Mouse (Mus musculus) neural tube, embryonic 14.5 days (tissue): Measurements from ENCODE around the gene Igfbp2. TPM values are rescaled to one million over a fixed set of nuclear protein-coding genes. Genes with fewer than 3 reads are reported as not detected.

ENCODE experiments used
- polyA plus RNA-seq: library from polyadenylated mRNA; unstranded; fragments of >200 nt; fragmentation: Nextera tagmentation; extraction: Ambion mirVana; gene quantifications from 2 replicates; pipeline ENCODE4 v1.2.1, GENCODE M21; 2014

The Igfbp2 gene
- polyA plus RNA-seq, 1 experiment from 2014 or later: 163 TPM

Other genes with a start within 250 kb of the Igfbp2 start
- gene Smarcal1, start 241.3 kb upstream of the Igfbp2 start, polyA plus RNA-seq: 28.7 and 29.7 TPM in 2 replicates
- not detected in 2 replicates for gene Ankar, start 123.9 kb upstream of the Igfbp2 start, polyA plus RNA-seq
- 1,040 and 1,059 TPM in 2 replicates for gene Rpl37a, start 113.2 kb upstream of the Igfbp2 start, polyA plus RNA-seq
- gene Igfbp5, start 50.4 kb downstream of the Igfbp2 start, polyA plus RNA-seq: 85.0 and 112 TPM in 2 replicates
- gene Tnp1, start 191.4 kb downstream of the Igfbp2 start, polyA plus RNA-seq: not detected in 2 replicates